In the genomic region with DNA sequence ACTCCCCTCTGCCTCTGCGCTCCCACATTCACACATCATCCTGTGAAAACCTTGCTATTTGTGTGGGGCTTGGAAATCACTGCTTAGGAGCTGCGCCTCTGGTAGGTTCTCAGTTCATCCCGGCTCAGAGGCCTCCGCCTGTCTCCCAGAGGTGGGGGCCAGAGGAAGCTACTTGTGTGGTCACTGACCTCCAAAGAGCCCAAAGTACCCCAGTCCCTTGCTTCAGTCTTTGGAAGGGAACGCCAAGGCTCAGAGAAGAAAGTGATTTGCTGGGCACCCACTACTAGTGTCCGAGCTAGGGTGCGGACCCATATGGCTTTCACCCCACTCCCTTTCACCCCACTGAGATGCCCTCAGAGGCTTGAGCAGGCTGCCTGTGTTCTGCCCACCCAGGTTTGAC, we compare ENCODE assay signal across 34 mouse cellular contexts. TPM values are rescaled to one million over a fixed set of nuclear protein-coding genes. Genes with fewer than 3 reads are reported as not detected.
"Had no signal": no experiment of that assay in that cellular context is flagged by ENCODE, and none has a peak within 500 bp of the region (broad histone marks: within the 10 kb centered on the region; RNA-seq: fewer than 3 reads in every experiment).

A gene (minus strand): TSS at position 101 of the 400 bp plus-strand sequence.

- H3K27me3 ChIP-seq: embryonic facial prominence, embryonic 12.5 days; embryonic facial prominence, embryonic 13.5 days; embryonic facial prominence, embryonic 15.5 days; forebrain, embryonic 12.5 days; forebrain, embryonic 13.5 days; forebrain, embryonic 15.5 days had no signal

- ATAC-seq: forebrain, embryonic 13.5 days; forebrain, embryonic 14.5 days; forebrain, embryonic 15.5 days; forebrain, embryonic 16.5 days; forebrain, postnatal 0 days had no signal

- H3K27ac ChIP-seq: embryonic facial prominence, embryonic 10.5 days; embryonic facial prominence, embryonic 12.5 days; embryonic facial prominence, embryonic 13.5 days; embryonic facial prominence, embryonic 15.5 days; forebrain, embryonic 10.5 days; forebrain, embryonic 12.5 days; forebrain, embryonic 13.5 days; forebrain, embryonic 15.5 days; gastrocnemius, adult 2 months; heart, adult 2 months had no signal

- DNase-seq: cerebellum, adult 2 months; cerebellum, adult 8-10 months; cerebellum, adult 9-10 months; cerebellum, adult 9-11 months; cerebellum, postnatal 10 days; cerebellum, postnatal 14 days; cerebellum, postnatal 25 days; cerebellum, postnatal 36 days; embryo, embryonic 11 days; forebrain, postnatal 0 days; gastrocnemius, adult 2 months; gastrocnemius, postnatal 10 days; gastrocnemius, postnatal 14 days; gastrocnemius, postnatal 25 days; gastrocnemius, postnatal 36 days; heart, adult 11 months; heart, adult 18-20 months; heart, adult 2 months had no signal

- H3K9ac ChIP-seq: embryonic facial prominence, embryonic 12.5 days; embryonic facial prominence, embryonic 13.5 days; embryonic facial prominence, embryonic 15.5 days; forebrain, embryonic 12.5 days; forebrain, embryonic 13.5 days; forebrain, embryonic 15.5 days; forebrain, postnatal 0 days had no signal

- H3K36me3 ChIP-seq: embryonic facial prominence, embryonic 10.5 days; embryonic facial prominence, embryonic 12.5 days; embryonic facial prominence, embryonic 13.5 days; embryonic facial prominence, embryonic 15.5 days; forebrain, embryonic 10.5 days; forebrain, embryonic 12.5 days; forebrain, embryonic 15.5 days had no signal

- H3K4me2 ChIP-seq: embryonic facial prominence, embryonic 12.5 days; embryonic facial prominence, embryonic 13.5 days; embryonic facial prominence, embryonic 15.5 days; forebrain, embryonic 12.5 days; forebrain, embryonic 13.5 days; forebrain, embryonic 15.5 days had no signal

- H3K4me3 ChIP-seq: embryonic facial prominence, embryonic 10.5 days; embryonic facial prominence, embryonic 12.5 days; embryonic facial prominence, embryonic 13.5 days; embryonic facial prominence, embryonic 15.5 days; erythroblast, embryonic 14.5 days; forebrain, embryonic 10.5 days; forebrain, embryonic 12.5 days; forebrain, embryonic 13.5 days; forebrain, embryonic 15.5 days; gastrocnemius, adult 2 months; heart, adult 2 months had no signal

- H3K4me1 ChIP-seq: embryonic facial prominence, embryonic 10.5 days; embryonic facial prominence, embryonic 12.5 days; embryonic facial prominence, embryonic 13.5 days; embryonic facial prominence, embryonic 15.5 days; forebrain, embryonic 10.5 days; forebrain, embryonic 12.5 days; forebrain, embryonic 13.5 days; forebrain, embryonic 15.5 days had no signal

- H3K9me3 ChIP-seq: embryonic facial prominence, embryonic 10.5 days; embryonic facial prominence, embryonic 12.5 days; embryonic facial prominence, embryonic 13.5 days; embryonic facial prominence, embryonic 15.5 days; forebrain, embryonic 10.5 days; forebrain, embryonic 12.5 days; forebrain, embryonic 13.5 days; forebrain, embryonic 15.5 days had no signal

RNA-seq across cellular contexts. Expression of the gene that starts here (rescaled TPM):
- polyA plus RNA-seq: cortical plate, adult 2 months; embryonic facial prominence, embryonic 10.5 days; embryonic facial prominence, embryonic 11.5 days; embryonic facial prominence, embryonic 12.5 days; embryonic facial prominence, embryonic 13.5 days; embryonic facial prominence, embryonic 14.5 days; embryonic facial prominence, embryonic 15.5 days; erythroblast, embryonic 14.5 days; forebrain, embryonic 10.5 days; forebrain, embryonic 11.5 days; forebrain, embryonic 12.5 days; forebrain, embryonic 13.5 days; forebrain, embryonic 14.5 days; gonadal fat pad, adult 2 months; heart, adult 2 months had no signal
